Mouse (Mus musculus) ovary, postnatal 36 days (tissue): Measurements from ENCODE around the gene Hemgn.
A peak's percentile ranks its signal among the peaks of the same experiment; 100 is the strongest.

Experiments used
- DNase-seq: peaks from one replicate; pipeline ENCODE4 v3.0.0; 2022; ENCODE audit warnings: low spot score, mixed read lengths

The Hemgn gene

DNA sequence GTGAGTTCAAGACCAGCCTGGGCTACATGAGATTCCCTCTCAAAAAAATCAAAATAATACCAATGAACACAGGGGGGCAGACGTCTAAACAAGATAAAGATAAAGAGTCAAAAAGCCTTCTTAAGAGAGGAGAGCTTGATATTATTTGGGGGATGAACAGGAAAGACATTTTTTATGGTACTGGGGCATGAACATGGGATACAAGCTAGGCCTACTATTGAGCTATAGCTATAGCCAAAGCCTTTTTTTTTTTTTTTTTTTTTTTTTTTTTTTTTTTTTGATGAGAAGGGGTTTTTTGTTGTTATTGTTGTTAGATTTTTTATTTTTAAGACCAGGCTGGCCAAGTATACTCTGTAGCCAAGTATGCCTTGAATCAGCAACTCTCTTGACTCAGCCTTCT lies 1.2 kb downstream of the Hemgn start:
- no peak for DNase-seq

- no peak for DNase-seq
Observed at GRCm38 (mm10) chr4:46411489-46411888, 1.8 kb downstream of the Hemgn start.

- DNase-seq = no peak
Observed at GRCm38 (mm10) chr4:46410677-46411076, 2.6 kb downstream of the Hemgn start.

GRCm38 (mm10) chr4:46406966-46407703 lies 6.2 kb downstream of the Hemgn start:
- no peak for DNase-seq

DNA sequence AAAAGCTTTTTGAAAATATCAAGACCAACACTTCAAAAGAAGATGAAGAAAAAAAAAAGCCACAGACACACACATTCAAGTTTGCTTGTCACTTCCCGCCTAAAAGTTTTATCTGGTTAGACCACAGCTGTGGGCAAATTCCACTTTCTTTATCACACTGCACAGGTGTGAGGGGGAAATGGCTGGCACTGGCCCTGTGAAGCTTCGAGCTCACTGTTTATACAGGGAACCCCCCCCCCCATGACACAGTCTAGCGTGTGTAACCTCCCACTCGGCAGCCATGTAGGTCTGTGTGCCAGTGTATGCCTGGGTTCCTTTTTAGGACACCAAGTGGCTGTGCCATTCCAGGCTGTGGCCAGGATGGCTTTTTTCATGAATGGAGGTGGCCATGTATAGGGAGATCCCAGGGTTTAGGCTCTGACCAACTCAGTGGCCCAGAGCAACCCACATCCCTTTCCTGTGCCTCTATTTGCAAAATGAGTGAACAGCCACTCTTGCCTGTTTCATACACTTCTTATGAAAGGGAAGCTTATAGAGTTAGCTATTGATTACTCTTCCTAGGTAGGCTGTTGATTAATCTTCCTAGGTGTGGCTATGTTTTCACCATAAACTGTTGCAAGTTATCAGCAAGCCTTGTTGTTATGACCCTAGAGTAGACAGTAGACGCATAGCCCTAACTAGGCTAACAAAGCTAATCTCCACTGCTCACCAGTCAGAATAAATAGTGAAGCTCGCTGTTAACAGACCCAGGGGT lies 9.1 kb downstream of the Hemgn start:
- no peak for DNase-seq

- DNase-seq = no peak
Observed at GRCm38 (mm10) chr4:46398839-46399238, 14.5 kb downstream of the Hemgn start.

DNA sequence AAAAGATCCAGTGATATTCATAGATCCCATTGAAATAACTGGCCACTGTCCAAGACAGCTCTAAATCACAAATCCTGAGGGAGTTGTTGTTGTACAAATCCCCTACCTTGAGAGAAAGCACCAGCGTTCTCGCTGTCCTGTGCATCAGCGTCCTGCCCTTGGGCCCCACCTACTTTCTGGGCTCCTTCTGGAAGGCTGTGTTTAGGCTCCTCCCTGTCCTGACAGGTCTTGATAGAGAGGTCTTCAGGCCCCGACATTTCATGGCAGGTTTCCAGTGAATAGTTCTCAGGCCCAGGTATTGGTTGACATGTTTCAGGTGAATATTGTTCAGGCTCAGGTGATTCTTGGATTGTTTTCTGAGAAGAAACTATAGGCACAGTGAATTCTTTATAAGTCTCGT lies 17.6 kb downstream of the Hemgn start:
- no peak for DNase-seq

DNA sequence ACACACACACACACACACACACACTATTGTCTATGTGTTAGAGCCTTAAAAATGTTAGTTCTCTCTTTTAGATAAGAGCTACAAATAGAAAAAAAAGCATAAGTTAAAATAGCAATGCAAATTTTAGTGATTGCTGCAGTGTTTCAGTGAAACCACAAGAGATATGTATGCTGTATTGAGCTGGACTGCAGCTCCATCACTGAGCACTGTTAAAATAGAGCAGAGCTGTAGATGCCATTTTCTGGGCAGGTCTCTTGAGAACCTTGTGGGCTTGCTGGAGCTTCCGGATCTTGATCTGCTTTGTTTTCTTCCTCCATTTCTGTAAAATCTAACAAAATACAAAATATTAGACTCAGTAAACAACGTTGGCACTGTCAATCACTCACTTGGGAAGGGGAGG lies 18.9 kb downstream of the Hemgn start:
- no peak for DNase-seq

DNA sequence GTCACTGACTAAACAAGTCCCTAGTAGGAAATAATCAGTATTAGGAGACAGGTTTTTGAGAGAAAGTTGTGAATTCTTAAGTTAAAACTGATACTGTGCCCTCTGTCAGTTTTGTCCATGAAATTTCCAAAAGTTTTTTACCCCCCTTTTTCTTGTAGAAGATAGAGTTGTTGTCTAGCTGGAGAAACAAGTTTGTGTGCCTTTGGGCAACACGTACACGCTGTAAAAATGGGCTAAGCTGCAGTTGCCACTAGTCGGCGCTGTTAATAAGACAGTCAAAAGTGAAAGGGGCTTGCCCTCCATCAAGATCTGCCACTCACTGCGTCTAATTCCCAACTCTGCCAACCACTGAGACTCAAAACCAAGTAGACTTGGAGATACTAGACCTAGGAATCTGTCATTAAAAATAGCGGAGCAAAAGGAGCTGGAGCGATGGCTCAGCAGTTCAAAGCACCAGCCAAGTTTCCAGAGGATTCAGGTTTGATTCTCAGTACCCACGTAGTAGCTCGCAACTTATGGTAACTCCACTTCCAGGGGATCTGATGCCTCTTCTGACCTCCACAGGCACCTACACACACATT lies 22.8 kb downstream of the Hemgn start:
- DNase-seq = peak; percentile 68

DNA sequence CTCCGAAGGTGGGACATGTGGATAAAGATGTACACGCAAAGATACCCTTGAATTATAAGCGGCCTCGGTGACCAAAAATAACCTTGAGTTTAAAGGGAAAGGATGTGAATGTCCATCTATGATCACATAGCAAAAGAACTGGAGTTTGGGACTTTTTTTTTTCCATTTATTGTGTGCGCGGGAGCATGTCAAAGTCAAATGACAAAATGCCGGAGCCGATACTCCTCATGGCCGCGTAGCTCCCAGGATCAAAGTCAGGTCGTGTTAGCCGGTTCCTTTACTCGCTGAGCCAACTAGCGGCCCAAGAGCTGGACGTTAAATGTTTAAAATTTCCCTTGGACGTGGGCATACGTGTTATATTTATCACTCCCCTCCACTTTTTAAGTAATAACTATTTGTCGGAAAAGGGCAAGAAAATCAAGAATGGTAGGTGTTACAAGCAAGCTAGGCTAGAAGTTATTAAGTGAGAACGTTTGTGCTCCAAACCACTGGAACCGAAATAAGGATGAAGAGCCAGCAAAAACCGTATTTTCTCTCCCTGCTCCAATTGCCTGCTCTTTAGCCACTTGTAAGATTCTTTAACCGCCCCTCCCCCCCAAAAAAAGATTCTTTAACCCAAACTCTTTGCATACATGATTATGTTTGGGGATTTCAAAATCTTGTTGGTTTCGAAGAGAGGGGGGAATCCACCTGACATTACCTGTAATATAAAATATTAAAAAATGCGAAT lies 23.5 kb downstream of the Hemgn start:
- no peak for DNase-seq

DNA sequence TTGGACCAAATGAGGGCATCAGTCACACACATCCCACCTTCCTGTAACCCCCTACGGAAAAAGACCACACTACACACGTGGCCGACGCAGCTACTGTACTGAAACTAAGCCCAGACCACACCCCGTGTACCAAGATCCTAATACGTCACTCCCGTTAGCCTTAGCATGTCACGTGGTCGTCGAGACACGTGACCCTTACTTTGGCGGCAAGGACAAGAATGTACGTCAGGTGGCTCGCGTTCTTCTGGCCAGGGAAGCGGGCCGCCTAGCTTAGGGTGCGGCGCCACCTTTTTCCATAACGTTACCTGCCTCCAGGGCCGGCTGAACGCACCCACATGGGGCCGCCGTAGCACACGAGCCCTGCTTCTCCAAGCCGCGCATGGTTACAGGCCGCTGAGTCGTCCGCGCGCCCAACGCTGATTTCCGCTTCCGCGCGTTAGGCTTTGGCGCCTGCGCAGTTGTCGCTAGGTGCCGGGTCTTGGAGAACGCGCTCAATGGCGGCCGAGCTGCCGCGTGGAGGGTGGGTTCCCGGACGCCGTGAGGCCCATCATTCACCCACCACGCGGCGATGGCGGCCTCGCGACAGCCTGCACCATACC lies 24.2 kb downstream of the Hemgn start, which contains the start of gene Trmo:
Trmo (minus strand) TSS at position 425 of the 599 bp plus-strand sequence.
- DNase-seq = peak; percentile 93

- DNase-seq = no peak
Observed at GRCm38 (mm10) chr4:46388556-46388955, 24.8 kb downstream of the Hemgn start.

DNA sequence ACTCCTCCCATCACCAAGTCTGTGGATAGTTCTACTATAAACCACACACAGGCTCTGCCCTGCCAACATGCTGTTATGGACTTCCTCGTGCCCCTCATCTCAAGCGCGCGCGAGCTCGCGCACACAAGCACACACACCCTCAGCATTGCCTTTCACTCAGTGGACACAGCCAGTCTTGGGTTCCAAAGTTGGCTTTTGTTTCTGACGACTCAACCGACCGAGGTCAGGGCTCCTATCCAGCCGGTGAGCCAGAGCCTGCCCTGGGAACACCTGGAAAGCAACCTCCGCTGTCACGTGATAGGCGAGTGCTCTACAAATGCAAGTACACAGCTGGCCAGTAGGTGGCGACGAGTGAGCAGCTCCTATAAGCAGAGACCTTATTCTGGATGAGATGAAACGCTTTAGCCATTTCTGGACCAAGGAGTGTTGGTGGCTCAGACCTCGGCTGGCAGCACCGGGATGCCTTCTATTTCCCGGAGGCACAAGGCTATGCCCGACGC lies 38.4 kb downstream of the Hemgn start:
- peak; percentile 78 for DNase-seq

GRCm38 (mm10) chr4:46374455-46374854 lies 38.9 kb downstream of the Hemgn start:
- DNase-seq = no peak

- DNase-seq = peak; percentile 80
Observed at GRCm38 (mm10) chr4:46371030-46371429, 42.3 kb downstream of the Hemgn start.

GRCm38 (mm10) chr4:46370406-46370805 lies 42.9 kb downstream of the Hemgn start:
- no peak for DNase-seq

- no peak for DNase-seq
Observed at GRCm38 (mm10) chr4:46369070-46369469, 44.2 kb downstream of the Hemgn start.

GRCm38 (mm10) chr4:46367487-46367959 lies 45.8 kb downstream of the Hemgn start:
- no peak for DNase-seq

GRCm38 (mm10) chr4:46364360-46364759 lies 48.9 kb downstream of the Hemgn start:
- DNase-seq = no peak

DNA sequence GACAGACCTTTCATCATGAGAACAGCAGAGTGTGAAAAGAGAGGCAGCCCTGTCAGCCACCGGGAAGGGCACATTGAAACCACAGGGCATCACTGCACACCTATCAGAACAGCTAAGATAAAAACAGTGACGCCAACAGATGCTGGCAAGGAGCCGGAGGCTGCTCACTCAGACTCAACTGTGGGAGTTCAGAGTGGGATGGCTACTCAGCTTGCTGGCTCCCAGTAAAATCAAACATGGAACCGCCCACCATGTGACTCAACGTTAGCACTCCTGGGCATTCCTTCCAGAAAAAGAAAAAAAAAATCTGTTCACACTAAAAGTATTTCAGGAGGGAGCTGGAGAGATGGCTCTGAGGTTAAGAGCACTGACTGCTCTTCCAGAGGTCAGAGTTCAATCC lies 52.0 kb downstream of the Hemgn start:
- DNase-seq = no peak

GRCm38 (mm10) chr4:46359539-46360253 lies 53.6 kb downstream of the Hemgn start:
- no peak for DNase-seq
